Mouse (Mus musculus) layer of hippocampus, postnatal 10 days (tissue): ENCODE data around the gene Fryl. TPM values are rescaled to one million over a fixed set of nuclear protein-coding genes. Genes with fewer than 3 reads are reported as not detected.

Source experiments
- DNase-seq, 2 experiments: peaks; one replicate each; pipeline ENCODE4 v3.0.0; 2021; ENCODE audit warnings: low spot score in 2 of 2
- total RNA-seq, 2 experiments: library from RNA; stranded (reverse); gene quantifications; 2 replicates each; pipeline ENCODE4 v1.2.3; 2021

Fryl gene
- total RNA-seq, 2 experiments from 2014 or later = 66.1 to 71.6 TPM

GRCm38 (mm10) chr5:72972435-72972834 lies 284.0 kb downstream of the Fryl start:
- no peak for DNase-seq

Other genes with a start within 250 kb of the Fryl start
- 1 to 10 TPM; 5.8 to 7.3 TPM for gene Slc10a4, start 249.7 kb downstream of the Fryl start, total RNA-seq
- 100 to 1,000 TPM; 325 to 333 TPM for gene Ociad1, start 36.2 kb upstream of the Fryl start, total RNA-seq
- 10 to 100 TPM; 46.2 to 72.2 TPM for gene Ociad2, start 84.4 kb upstream of the Fryl start, total RNA-seq
- gene Cwh43, start 149.5 kb upstream of the Fryl start, total RNA-seq = 1 to 10 TPM; 4.9 to 5.5 TPM
- 100 to 1,000 TPM; 103 to 104 TPM for gene Dcun1d4, start 224.4 kb upstream of the Fryl start, total RNA-seq